Mouse (Mus musculus) mouse trophoblast stem cell (cell line): Measurements from ENCODE around the gene Clcn1.

Source experiments
- in situ Hi-C, 2 experiments: fragments of 300-500 bp; cut with MseI, MboI; formaldehyde crosslinking; loops; 2 replicates in 1 of 2; 3 replicates in 1 of 2; pipeline ENCODE4 v1.15.1; 2025

Clcn1 gene

DNA sequence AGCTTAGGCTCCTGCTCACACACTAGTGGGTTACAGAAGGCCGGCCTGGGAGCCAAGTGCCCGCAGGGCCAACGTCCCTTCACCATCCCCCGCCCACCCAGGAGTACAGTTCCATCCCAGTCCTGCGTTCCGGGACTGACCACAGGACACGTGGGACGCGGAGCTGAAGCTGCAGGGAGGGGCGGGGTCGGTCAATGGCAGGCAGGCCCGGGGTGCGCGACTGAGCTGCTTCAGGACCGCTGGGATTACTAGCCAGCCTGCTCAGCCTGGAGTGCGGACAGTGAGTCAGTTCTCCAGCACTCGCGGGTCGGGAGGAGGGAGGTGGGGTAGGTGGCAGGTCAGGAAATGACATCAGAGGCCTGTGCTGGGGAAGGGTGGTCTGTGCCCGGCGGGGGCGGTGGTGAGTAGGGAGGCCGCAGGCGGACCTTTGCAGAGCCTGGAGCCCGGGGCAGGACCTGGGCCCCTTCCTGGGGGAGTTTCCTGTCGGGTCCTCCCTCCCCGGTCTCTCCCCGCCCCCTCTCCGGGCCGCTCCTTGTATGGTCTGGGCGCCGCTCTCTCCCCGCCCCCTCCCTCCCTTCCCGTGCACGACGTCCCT lies 63.0 kb downstream of the Clcn1 start, which contains the start of gene Zyx:
Gene Zyx, plus strand, starts transcription at position 205 of the 595 bp plus-strand sequence.
- in situ Hi-C loops = no loop called here

DNA sequence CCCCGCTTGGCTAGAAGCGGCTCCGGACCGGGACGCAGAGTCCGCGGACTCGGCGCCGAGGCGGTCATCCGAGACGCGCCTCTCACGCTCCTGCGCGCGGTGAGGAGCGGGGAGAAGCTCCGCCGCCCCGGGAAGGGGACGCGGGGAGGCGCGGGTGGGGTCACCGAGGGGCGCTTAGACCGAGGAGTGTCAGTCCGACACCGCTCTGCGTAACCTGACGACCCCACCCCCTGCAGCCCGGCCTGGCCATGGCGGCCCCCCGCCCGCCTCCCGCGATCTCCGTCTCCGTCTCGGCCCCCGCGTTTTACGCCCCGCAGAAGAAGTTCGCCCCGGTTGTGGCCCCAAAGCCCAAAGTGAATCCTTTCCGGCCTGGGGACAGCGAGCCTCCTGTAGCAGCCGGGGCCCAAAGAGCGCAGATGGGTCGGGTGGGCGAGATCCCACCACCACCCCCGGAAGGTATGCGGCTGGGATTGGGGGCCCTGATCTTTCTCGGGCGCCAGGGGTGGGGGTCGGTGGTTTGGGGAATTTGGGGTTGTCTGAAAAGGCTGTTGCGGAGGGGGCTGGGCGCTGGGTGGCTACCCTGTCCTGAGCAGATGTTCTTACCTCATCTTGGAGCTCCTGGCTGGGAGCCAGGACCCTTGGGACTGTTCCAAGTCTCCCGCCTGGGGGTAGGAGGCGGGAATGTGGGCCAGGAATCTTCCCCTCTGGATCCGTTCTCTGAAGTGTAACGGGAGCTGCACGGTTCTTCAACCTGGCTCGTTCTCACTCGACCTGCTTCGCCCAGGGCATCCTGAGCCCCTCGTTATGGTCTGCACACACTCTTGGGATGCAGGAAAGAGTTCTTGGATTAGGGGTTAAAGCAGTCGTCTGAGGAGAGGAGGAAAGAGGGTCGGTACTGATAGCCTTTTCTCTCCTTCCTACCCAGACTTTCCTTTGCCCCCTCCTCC lies 63.8 kb downstream of the Clcn1 start:
- in situ Hi-C loops = no loop called here

DNA sequence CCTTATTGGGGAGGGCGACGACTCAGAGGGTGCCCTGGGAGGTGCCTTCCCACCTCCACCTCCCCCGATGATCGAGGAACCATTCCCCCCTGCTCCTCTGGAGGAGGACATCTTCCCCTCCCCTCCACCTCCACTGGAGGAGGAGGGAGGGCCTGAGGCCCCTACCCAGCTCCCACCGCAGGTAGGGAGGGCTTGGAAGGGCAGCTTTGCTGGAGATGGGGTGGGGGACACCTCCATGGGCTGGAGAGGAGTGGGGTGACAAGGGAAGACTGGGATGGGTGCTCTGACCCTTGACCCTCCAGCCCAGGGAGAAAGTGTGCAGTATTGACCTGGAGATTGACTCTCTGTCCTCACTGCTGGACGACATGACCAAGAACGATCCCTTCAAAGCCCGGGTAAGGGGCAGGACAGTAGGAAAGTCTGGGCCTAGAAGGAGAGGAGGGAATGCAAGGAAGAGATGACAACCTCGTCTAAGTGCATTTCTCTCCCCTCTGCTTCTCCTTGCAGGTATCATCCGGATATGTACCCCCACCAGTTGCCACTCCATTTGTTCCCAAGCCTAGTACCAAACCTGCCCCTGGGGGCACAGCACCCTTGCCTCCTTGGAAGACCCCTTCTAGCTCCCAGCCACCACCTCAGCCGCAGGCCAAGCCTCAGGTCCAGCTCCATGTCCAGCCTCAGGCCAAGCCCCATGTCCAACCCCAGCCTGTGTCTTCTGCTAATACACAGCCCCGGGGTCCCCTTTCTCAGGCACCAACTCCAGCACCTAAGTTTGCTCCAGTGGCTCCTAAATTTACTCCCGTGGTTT lies 64.7 kb downstream of the Clcn1 start:
- in situ Hi-C loops = no loop called here

DNA sequence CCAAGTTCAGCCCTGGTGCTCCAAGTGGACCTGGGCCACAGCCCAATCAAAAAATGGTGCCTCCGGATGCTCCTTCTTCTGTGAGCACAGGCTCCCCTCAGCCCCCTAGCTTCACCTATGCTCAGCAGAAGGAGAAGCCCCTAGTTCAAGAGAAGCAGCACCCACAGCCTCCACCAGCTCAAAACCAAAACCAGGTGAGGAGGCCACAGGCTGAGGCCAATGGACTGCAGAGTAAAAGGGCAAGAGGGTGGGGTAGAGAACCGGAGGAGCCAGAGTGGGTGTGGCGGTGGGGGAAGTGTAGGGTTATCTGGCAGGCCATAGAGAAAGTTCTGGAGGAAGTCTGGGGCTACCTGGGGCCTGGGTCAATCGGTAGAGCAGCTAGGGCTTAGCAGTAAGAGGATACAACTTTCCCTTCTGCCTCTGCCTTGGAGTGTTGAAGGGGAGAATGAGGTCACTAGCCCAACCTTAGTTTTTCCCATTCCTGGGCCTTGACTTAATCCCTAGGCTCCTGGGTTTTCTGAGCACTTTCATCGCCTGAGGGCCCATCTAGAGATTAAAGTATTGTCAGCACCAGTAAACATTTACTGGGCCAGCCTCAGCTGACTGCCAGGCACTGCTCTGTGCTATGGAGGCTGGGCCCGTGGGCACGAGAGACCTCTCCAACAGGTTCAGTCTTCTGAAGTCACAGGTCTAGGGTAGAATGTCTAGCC lies 65.4 kb downstream of the Clcn1 start:
- in situ Hi-C loops = no loop called here

DNA sequence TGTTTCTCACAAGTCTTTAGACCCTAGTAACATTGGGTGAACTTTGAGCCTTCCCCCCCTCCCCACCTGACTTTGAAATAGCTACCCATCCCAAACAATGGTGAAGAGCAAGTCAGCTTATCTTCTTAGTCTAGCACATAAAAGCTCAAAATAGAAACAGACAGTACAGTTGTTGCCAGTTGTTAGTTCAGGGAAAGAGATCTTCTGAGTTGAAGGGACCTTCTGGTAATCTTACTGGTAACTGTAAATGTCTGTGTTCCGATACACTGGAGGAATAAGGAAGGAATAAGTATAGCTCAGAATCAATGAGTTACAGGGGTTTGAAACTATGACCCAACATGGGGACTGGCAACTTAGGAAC lies 66.0 kb downstream of the Clcn1 start:
- in situ Hi-C loops = no loop called here

DNA sequence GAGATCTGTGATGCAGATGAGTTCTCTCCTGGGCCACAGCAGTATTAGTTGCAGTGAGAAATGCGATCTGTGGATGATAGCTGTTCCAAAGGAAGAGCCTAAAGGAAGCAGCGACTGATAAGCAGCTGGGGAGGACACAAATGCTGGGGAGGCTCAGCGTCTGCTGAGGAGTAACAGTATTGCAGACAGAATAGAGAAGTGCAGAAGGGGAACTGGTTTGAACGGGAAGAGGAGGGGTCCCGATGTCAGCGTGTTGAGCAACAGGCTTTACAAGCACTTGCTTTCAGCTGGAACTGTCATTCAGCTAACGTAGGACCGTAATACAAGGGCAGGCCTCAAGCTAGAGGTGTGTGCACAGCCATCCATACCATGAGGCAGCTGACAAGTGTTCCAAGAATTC lies 66.7 kb downstream of the Clcn1 start:
- in situ Hi-C loops = no loop called here

DNA sequence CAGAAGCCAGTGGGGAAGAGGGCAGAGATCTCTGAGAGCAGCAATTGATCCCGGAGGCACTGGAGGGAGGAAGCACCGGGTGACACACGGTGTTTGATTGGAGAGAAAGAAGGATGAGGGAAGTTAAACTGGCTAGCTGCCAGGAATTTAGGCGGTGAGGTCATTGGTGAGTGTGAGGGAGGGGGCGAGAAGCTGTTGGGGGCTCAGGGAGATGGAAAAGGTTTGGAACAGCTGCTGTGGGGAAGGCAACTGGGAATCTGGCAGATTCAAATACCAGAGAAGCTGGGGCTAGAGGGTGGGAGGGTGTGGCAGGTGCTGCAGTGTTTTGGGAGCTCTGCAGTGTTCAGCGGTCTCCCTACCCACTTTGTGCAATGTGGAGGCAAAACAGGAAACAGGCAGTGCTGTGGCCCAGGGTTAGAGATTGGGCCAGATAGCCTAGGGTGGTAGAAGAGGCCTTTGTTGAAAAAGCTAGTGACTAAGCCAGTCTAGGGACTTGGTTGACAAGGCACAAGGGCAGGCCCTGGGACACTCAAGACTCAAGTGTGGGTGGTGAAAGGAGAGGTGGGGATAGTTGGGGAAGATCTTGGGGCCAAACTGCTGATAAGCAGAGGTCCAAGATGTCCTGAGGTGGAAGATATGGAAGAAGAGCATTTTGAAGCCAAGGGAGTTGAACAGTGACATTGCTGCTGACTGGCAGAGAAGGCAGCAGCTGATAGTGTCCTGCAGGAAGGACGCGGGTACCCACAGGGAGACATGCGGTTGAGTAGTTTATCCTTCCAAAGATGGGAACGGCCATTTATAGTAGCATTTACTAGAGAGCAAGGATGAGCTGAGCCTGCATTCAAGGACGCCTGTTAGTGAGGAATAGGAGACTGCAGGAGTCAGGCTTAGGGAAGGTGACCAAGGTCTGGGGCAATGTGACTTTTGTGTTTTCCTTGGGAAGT lies 67.9 kb downstream of the Clcn1 start:
- in situ Hi-C loops = no loop called here

DNA sequence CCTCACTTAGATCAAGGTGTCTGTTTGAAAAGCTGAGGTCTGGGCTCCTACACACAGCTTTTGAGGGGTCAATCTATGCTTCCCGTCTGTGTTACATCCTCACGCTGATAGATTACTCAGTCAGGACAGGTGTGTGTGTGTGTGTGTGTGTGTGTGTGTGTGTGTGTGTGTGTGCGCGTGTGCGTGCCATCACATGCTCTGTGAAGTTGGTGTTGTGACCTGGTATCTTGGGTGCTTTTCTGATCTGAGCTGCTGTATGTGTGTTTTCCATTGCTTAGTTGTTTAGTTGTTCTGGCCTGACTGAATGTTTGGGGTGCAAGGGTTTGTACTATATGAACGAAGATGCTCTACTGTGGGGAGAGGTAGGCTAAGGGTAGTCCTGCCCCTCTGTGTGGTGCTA lies 68.9 kb downstream of the Clcn1 start:
- in situ Hi-C loops = no loop called here

DNA sequence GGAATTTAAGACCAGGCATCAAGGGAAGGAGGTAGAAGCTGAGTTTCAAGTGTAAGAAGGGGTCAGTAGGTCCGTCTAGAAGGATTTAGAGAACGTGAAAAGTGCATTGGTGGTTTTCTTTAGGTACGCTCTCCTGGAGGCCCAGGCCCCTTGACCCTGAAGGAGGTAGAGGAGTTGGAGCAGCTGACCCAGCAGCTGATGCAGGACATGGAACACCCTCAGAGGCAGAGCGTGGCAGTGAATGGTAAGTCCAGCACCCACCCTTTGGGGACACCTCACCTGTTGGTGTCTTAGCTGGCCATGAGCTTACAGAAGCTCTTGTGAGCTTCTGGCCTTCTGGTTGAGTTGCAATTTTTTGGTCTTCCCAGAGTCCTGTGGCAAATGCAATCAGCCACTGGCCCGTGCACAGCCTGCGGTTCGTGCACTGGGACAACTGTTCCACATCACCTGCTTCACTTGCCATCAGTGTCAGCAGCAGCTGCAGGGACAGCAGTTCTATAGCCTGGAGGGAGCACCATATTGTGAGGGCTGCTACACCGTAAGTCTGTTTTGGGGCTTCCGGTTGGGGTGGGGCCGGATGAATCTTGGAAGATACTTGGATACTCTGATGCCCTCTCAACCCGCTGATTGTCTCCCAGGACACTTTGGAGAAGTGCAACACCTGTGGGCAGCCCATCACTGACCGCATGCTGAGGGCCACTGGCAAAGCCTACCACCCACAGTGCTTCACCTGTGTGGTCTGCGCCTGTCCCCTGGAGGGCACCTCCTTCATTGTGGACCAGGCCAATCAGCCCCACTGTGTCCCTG lies 69.5 kb downstream of the Clcn1 start:
- in situ Hi-C loops = no loop called here

DNA sequence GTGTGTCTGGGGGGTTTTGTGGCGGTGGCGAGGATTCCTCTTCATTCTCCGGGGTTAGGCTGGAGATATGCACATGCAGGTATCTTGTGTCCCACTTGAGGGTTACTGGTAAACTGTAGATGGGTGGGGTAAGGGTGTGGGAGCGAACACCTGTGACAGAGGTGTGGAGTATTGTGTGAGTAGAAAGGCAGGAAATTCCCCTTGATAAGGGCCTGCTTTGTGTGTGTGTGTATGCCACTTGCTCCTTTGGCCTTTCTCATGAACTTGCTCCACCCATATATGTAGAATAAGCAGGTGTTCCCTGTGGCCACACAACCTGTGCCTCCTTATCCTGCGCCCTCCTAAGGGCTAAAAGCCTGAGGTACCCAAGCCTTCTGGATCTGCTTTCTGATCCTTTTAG lies 70.4 kb downstream of the Clcn1 start:
- in situ Hi-C loops = no loop called here

DNA sequence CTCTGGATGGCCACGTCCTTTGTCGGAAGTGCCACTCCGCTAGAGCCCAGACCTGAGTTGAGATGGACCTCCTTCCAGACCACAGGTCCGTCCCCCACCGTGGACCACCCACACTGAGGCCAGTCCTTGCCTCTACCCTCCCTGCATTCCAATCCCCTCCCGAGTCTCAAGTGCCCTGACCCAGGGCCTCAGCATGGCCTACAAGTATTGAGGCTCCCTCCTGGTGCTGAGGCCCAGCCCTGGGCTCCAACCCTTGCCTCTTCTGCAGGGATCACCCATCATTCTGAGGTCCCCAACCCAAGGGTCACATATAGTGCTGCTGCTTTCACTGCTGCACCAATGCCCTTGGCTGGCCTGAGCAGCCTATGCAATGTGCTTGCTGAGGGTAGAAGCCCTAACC lies 71.4 kb downstream of the Clcn1 start:
- in situ Hi-C loops = no loop called here

DNA sequence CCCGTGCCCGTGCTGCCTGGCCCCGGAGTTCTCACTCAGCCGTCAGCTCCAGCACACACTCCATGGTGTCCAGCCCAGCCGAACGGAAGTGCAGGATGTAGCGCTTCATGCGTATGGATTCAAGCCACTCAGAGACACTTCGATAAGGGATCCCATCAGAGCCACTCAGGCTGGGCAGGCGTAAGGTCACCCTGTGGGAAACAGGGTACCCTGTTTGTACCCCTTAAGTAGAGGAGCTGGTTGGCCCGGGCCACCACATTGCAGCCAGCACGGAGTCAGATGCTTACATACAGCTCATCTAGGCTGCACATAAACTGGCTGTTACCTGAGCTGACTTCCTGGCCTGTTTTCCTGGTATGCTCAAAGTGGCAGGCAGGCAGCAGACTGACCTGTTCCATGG lies 72.4 kb downstream of the Clcn1 start:
- in situ Hi-C loops = no loop called here

DNA sequence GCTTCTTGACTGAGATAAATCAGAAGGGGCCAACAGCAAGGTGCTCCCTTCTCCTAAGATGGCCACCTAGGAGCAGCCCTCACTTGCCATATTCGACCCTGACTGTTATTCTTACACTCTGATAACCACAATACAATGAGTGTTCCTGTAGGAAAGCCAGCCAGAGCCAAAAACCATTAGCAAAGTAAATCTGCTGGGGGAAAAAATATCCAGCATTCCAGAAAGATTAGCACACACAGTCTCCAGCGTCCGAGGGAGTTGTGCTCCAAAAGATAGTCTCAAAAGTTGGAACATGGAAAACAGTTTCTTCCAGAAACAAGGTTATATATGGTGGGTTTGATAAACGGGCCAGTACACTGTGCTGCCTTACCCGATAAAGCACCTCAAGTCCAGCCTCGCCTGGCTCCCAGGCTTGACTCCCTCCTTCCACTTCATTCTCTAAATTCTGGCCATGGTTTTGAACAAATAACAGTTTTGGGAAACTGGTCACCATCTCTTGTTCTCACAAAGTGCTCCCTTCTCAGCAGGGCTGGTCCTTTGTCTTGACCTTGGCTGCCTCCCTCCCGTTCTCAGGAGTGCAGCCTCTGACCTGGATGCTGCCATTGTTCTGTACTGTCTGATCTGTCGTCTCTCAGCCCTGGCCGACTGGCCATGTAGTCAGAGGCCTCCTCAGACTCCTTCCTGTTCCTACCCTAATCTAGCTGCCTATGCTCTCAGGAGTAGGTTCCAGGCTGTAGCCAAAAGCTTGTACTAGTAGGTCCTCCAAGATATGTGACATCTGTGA lies 73.1 kb downstream of the Clcn1 start:
- in situ Hi-C loops = no loop called here

DNA sequence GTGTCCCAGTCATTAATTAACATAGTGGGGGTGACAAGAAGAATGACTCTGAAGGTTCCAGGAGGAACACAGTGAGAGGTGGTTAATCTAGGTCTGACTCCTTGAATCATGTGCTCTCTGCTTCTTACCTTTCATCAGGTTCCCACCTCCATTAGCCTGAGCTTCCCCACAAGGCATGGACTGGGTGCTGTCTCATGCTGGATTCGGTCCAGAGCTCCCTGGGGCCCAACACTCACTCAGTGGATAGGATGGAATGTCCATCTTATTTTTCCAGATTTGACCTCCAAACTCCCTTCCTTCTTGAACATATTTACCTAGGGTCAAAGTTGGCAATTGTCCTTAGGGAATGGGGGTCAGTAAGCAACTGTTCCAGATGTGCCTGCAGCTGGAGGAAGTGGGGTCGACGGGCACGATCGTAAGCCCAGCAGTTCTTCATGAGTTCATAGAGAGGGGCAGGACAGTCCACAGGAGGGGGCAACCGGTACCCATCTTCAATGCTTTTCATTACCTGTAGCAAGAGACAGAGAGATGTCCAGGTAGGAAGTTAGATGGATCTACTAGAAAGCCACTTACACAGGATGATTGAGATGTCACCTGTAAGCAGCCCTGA lies 73.9 kb downstream of the Clcn1 start:
- in situ Hi-C loops = no loop called here

DNA sequence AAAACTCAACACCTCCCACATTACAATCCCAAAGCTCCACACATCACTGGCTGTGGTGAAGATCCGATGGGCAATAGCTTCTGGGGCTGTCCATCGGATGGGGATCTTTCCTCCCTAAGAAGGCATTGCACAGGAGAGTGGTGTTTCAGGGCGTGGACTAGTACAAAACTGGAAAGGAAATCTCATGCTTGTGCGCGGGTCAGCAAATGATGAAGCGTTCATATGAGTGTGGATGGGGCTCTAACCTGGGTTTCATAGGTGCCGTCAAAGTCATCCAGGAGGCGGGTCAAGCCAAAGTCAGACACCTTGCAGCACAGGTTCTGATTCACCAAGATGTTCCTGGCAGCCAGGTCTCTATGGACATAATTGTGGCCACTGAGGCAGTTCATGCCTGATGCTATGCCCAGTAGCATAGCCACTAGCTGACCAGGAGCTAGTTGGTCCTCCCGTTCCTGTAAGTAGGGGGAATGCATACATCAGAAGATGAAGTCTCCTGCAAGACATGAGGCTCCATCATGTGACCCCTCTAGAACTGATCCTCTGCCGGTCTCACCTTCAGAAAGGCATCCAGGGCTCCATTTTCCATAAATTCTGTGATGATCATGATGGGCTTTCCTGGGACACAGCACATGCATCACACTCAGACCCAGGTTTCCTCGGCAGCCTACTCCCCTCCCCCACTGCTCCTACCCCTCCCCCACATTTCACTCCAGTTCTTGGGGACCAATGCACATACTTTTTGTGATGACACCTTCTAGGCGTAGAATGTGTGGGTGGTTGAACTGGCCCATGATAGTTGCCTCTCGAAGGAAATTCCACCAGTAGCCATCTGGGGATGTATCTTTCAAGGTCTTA lies 74.8 kb downstream of the Clcn1 start:
- in situ Hi-C loops = no loop called here

DNA sequence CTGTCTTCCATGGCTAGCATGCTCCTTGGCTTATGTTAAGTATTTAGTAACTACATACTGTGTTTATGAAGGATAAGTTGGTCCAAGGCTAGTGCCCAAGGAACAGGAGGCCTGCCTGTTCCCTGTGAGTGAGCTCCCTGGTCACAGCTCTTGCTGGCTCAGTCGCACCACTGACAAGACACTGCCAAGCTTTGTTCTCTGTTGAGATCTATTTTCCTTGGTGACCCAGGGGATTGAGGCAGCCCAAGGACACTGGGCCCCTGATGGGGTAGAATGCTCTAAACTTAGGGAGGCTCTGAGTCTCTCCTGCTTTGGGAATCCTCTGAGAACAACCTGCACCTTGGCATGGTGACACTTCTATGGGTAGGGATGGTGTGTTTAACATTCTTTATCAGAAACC lies 75.6 kb downstream of the Clcn1 start:
- in situ Hi-C loops = no loop called here

DNA sequence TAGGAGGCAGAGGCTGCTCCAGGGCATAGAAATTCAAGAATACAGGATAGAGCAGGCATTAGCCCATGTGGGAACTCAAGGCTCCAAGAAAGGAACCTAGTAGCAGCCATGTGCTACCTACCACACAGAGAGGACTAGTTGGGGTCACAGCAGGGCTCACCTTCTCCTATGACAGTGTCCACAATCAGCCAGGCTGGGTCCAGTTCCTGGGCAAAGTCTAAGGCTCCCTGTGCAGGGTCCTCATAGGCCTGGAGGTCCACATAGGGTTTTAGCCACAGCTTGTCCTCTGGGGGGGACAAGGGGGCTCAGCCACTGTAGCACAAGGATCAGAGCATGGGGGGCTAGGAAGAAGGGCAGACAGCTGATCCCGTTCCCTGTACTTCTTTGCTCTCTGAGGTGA lies 76.0 kb downstream of the Clcn1 start:
- in situ Hi-C loops = no loop called here

DNA sequence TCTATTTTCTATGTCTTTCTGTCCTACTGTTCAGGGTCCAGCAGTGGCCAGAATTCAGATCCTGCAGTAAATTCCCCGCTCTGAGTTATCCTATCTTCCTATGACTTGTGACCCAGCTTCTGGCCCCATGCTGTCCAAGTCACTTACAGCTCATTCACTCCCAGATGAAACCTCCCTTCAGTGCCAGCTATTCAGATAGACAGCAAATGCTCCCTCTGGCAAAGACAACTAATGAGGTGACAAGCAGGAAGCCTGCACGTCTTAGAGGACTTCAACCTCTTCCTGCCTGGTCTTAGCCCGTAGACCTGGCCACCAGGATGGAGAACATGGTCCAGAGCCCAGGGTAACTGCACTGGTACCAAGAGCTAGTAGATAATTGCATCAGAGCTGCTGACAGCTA lies 76.5 kb downstream of the Clcn1 start:
- in situ Hi-C loops = no loop called here
